Mouse (Mus musculus) midbrain, embryonic 15.5 days (tissue): ENCODE measurements around the gene Ldhd. TPM values are rescaled to one million over a fixed set of nuclear protein-coding genes. Genes with fewer than 3 reads are reported as not detected.

Experiments
- ATAC-seq: fragments of 200-750 bp; cut with Nextera tagmentation; replicated peaks from 2 replicates; pipeline ENCODE4 v1.8.0; 2017; ENCODE audit warnings: moderate TSS enrichment
- H3K27ac ChIP-seq: fragments of 300-500 bp; sonication (generic); 2 replicates; pipeline ENCODE4 v1.5.1; 2015; ENCODE audit warnings: mild to moderate bottlenecking, inconsistent platforms
- H3K27me3 ChIP-seq: fragments of 300-500 bp; sonication (generic); replicated peaks from 2 replicates; pipeline ENCODE4 v1.6.1; 2015; ENCODE audit warnings: inconsistent platforms
- H3K36me3 ChIP-seq: fragments of 300-500 bp; sonication (generic); replicated peaks from 2 replicates; pipeline ENCODE4 v1.6.1; 2015; ENCODE audit warnings: inconsistent platforms
- H3K4me1 ChIP-seq: fragments of 300-500 bp; sonication (generic); 2 replicates; pipeline ENCODE4 v1.6.1; 2015; ENCODE audit warnings: inconsistent platforms
- H3K4me2 ChIP-seq: fragments of 300-500 bp; sonication (generic); 2 replicates; pipeline ENCODE4 v1.6.1; 2015; ENCODE audit warnings: inconsistent platforms, mild to moderate bottlenecking, moderate library complexity
- H3K4me3 ChIP-seq: fragments of 300-500 bp; sonication (generic); 2 replicates; pipeline ENCODE4 v1.5.1; 2015; ENCODE audit warnings: mild to moderate bottlenecking, inconsistent platforms
- H3K9ac ChIP-seq: fragments of 300-500 bp; sonication (generic); 2 replicates; pipeline ENCODE4 v1.6.1; 2015; ENCODE audit warnings: mild to moderate bottlenecking, inconsistent platforms
- H3K9me3 ChIP-seq: fragments of 300-500 bp; sonication (generic); 2 replicates; pipeline ENCODE4 v1.6.1; 2016; ENCODE audit warnings: inconsistent platforms
- WGBS: fragments of 180-500 bp; shearing (Covaris S2); methylation state at CpG from one replicate; pipeline ENCODE4 v1.1.7; 2015; ENCODE audit warnings: mixed read lengths; 5-methylcytosine and 5-hydroxymethylcytosine counted together
- polyA plus RNA-seq: library from polyadenylated mRNA; unstranded; fragments of >200 nt; fragmentation: Nextera tagmentation; extraction: Ambion mirVana; gene quantifications from 2 replicates; pipeline ENCODE4 v1.2.1, GENCODE M21; 2015

Ldhd gene
- polyA plus RNA-seq, 1 experiment from 2014 or later = 0.71 TPM

DNA sequence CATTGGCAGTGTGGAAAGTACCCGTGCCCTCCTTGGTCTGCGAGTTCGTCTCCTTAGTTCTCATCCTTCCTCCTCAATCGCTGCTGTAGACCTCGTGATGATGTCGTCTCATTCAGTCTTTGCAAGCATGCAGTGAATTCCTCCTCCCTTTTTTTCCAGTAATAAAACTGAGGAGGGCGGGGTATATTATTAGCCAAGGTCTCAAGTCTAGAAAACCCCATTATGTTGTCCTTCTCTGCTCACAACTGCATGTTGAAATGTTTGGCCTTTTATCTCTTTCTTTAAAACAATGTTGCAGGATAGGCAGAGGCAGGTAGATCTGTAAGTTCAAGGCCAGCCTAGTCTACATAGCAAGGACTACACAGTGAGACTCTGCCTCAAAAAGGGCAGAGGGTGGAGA, 22.8 kb downstream of the Ldhd start:
- Histone ChIP-seq H3K4me2 (no peak overlapping the region), H3K9ac (no peak overlapping the region), H3K4me3 (no peak overlapping the region), H3K36me3 (0 out of 2 replicates have a peak, but pooled peaks cover 4% of the 10 kb centered on the region), H3K27ac (no peak overlapping the region), H3K27me3 (no peaks in the 10 kb centered on the region), H3K9me3 (no peaks in the 10 kb centered on the region), H3K4me1 (peaks cover 2% of the 10 kb centered on the region; the same call in 1 of the 2 replicates)
- 96% methylated on average over 7 of the region's 7 CpGs for WGBS
- ATAC-seq = no peak

DNA sequence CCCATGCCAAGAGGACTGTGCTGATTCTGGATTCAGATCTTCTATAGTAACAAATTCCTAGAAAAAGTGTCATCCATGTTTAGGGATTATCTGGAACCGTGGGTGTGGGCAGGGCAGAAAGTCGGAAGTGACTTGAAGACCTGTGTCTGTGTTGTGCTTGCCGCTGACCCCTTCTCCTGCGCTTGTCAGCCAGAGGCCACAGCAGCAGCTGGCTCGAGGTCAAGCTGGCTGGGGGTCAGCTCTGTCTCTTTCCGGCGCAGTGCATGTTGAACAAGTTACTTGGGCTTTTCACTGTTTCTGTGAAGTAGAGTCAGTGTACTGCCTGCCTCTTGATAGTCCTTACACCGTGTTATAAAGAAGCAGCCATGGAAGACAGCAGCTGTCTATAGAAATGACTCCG, 23.2 kb downstream of the Ldhd start:
- WGBS = 86% methylated on average over 9 of the region's 9 CpGs

DNA sequence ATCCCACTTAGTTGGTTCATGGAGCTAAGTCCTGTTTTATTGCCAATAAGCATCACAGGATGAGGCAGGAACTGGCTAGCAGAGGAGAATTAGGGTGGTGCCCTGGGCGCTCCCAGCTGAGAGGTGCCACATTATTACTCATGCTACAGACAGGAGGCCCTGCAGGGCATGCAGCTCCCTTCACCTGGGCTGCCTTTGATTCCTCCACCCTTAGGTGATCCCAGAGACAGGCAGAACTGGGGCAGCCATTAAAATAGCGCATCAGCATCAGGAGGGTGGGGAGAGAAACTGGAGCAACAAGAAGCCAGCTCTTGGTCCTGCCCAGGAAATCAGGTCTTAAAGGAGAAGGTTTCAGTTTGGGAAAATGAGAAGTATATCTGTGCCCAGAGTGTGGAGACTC, 25.2 kb downstream of the Ldhd start:
- peaks cover 10% of the 10 kb centered on the region; the same call in 1 of the 2 replicates for H3K4me1 ChIP-seq
- no peaks in the 10 kb centered on the region for H3K9me3 ChIP-seq
- H3K9ac ChIP-seq = no peak overlapping the region
- no peak overlapping the region for H3K4me3 ChIP-seq
- H3K27ac ChIP-seq = no peak overlapping the region
- 88% methylated on average over 2 of the region's 2 CpGs for WGBS
- no peak overlapping the region for H3K4me2 ChIP-seq
- ATAC-seq = no peak
- no peaks in the 10 kb centered on the region for H3K27me3 ChIP-seq
- H3K36me3 ChIP-seq = no peaks in the 10 kb centered on the region

More for the DNA sequence above, 23.2 kb downstream of the Ldhd start:
- H3K36me3 ChIP-seq = no peaks in the 10 kb centered on the region
- no peak for ATAC-seq
- H3K27me3 ChIP-seq = no peaks in the 10 kb centered on the region
- no peak overlapping the region for H3K9ac ChIP-seq
- no peak overlapping the region for H3K4me3 ChIP-seq
- no peak overlapping the region for H3K27ac ChIP-seq
- peaks cover 6% of the 10 kb centered on the region; the same call in 1 of the 2 replicates for H3K4me1 ChIP-seq
- no peaks in the 10 kb centered on the region for H3K9me3 ChIP-seq
- H3K4me2 ChIP-seq = no peak overlapping the region

DNA sequence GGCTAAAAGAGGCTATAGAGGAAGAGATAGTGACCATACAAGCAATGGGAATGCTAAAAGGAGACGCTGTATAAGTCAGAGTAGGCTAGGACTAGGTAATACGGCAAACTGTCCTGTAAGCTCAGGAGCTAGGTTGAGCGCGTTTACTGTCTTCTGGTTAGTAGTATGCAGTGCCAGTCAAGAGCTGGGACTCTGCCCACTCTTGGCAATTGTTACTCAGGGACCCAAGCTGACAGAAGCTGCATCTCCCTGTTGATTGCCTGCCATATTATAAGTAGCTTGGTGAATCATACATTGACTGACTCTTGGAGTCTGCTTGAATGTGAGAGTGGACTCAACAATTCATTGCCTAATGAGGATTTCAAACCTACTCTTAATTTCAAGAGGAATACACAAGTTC, 28.1 kb downstream of the Ldhd start:
- WGBS = 95% methylated on average over 4 of the region's 4 CpGs

DNA sequence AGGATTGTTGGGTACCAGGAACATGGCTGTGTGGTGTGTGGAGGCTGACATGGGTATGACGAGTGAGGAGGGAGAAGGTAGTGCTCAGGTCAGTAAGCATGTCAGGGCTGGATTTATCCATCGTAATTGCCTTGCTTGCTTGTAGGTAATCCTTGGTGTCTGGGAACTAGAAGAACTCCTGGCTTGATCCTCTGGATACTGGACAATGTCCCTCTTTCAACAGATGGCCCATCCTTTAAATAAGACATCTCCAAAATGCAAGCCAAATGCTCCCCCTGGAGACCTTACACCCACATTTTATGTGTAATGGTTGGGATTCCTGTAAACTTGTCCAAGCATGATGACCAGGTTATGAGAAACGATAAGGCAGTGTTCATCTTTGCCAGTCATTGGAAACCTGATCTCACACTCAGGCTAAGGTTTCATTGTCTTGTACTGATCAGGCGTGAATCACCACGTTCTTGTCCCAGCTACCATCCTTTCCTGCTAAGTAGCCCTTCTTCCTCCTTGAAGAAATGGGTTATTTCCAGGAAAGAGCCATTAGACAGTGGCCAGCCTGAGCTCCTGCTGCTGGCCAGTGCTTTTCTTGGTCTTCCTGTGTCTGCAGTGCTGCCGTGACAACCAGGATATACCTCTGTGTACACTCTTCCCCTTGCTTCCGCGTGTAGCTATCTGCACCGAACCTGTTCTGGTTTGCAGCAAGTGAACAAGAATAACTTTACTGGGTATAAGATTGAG, 30.3 kb downstream of the Ldhd start:
- no peak for ATAC-seq
- 82% methylated on average over 9 of the region's 9 CpGs for WGBS

More for the DNA sequence above, 28.1 kb downstream of the Ldhd start:
- no peaks in the 10 kb centered on the region for H3K9me3 ChIP-seq
- no peak overlapping the region for H3K4me2 ChIP-seq
- no peak overlapping the region for H3K4me3 ChIP-seq
- peaks cover 14% of the 10 kb centered on the region; the same call in 1 of the 2 replicates for H3K4me1 ChIP-seq
- no peak overlapping the region for H3K9ac ChIP-seq
- no peak for ATAC-seq
- H3K27ac ChIP-seq = no peak overlapping the region
- H3K36me3 ChIP-seq = no peaks in the 10 kb centered on the region
- H3K27me3 ChIP-seq = no peaks in the 10 kb centered on the region

DNA sequence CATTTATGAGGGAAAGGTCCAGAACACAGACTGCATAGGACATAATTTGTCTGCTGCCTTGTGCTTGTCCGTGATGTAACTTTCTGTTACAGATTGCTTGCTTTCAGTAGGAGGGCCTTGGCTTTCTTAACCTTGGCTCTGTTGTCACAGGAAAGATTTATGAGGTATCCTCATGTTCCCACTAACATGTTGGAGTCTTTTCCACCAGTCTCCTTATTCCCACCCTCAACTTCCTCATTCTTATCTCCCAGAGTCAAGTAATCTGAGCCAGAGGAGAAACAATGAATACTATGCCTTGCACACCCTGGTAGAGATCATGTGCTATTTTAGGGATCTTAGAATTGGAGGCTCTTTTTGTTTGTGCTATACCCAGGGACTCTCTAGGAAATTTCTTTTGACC, 32.9 kb downstream of the Ldhd start:
- Histone ChIP-seq H3K9ac (no peak overlapping the region), H3K36me3 (no peaks in the 10 kb centered on the region), H3K27me3 (no peaks in the 10 kb centered on the region), H3K4me3 (no peak overlapping the region), H3K4me2 (no peak overlapping the region), H3K27ac (no peak overlapping the region), H3K9me3 (no peaks in the 10 kb centered on the region), H3K4me1 (peaks cover 51% of the 10 kb centered on the region)
- 72% methylated on average over 1 of the region's 1 CpGs for WGBS
- no peak for ATAC-seq

More for the DNA sequence above, 30.3 kb downstream of the Ldhd start:
- Histone ChIP-seq H3K27ac (no peak overlapping the region), H3K4me3 (no peak overlapping the region), H3K4me2 (no peak overlapping the region), H3K36me3 (no peaks in the 10 kb centered on the region), H3K9ac (no peak overlapping the region), H3K9me3 (no peaks in the 10 kb centered on the region), H3K4me1 (peaks cover 32% of the 10 kb centered on the region), H3K27me3 (no peaks in the 10 kb centered on the region)

DNA sequence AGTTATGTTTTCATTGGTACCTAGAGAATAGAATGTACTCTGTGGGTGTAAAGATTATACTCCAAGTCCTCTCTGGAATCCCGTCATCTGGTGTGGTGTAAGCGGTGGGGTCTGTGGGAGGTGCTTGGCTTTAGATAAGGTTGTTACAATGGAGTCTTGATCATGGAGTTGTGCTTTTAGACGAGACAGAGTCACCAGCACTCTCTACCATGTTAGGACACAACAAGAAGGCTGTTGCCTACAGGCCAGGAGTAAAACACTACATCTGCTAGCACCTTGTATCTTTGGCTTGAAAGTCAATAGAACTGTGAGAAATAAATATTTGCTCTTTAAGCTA, 33.7 kb downstream of the Ldhd start:
- no peak overlapping the region; the same call in 1 of the 2 replicates for H3K27ac ChIP-seq
- no peak overlapping the region for H3K9ac ChIP-seq
- no peak overlapping the region for H3K4me3 ChIP-seq
- no peak overlapping the region for H3K4me2 ChIP-seq
- no peak for ATAC-seq
- H3K9me3 ChIP-seq = no peaks in the 10 kb centered on the region
- 60% methylated on average over 3 of the region's 3 CpGs for WGBS
- no peaks in the 10 kb centered on the region for H3K27me3 ChIP-seq
- peaks cover 52% of the 10 kb centered on the region for H3K4me1 ChIP-seq
- no peaks in the 10 kb centered on the region for H3K36me3 ChIP-seq

DNA sequence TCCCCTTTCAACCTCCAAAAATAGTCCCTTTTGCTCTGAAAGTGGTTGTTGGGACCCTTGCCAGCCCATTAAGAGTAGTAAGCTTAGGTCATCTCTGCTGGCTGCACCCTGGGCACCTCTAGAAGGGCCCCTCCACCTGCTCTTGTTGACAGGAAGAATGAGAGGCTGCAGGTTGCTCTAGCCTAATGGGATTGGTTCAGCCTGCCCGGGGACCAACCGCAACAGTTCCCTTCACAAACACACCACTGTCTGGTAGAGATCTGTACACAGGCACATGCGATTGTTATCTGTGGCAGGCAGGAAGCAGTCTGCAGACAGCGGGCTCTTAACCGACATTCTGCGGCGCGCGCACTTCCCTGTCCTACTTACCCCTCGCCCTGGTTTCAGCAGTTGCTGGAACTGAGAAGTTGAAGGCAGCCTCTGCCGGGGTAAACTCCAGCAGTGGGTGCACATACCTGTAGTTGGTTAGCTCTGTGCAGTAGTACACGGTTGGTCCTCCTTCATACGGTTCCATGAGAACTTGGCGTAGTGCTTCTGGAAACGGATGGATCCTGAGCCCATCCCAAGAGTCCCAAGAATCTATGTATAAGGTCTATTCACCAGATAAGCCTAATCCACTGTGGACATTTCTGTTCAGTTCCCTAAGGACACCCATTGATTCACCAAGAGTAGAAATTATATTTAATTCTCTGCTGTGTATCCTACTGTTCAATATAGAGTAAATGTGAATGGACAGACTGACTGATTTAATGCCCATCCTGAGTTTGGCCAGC, 34.3 kb downstream of the Ldhd start:
- 83% methylated on average over 15 of the region's 15 CpGs for WGBS
- Histone ChIP-seq H3K4me2 (no peak overlapping the region), H3K36me3 (no peaks in the 10 kb centered on the region), H3K9me3 (no peaks in the 10 kb centered on the region), H3K9ac (no peak overlapping the region), H3K4me3 (no peak overlapping the region), H3K4me1 (peaks cover 52% of the 10 kb centered on the region), H3K27ac (no peak overlapping the region), H3K27me3 (no peaks in the 10 kb centered on the region)
- no peak for ATAC-seq

DNA sequence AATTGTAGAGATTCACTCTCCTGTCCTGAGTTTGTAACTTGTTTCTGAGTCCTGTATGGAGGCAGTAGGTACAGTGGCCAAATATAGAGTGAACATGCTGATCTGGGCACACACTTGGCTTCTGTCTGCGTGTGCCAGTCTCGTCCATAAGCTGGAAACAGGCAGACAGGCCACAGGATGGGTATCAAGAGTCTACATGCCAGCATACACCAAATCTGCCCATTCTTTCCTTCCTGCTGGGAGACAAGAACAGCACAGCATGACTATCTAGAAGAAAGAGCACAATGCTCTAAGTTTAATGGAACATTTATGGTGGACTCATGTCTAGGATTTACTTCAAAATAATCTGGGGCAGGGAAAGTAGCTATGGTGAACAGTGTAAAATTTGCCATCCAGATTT, 35.2 kb downstream of the Ldhd start:
- H3K27ac ChIP-seq = no peak overlapping the region
- WGBS = 88% methylated on average over 2 of the region's 2 CpGs

DNA sequence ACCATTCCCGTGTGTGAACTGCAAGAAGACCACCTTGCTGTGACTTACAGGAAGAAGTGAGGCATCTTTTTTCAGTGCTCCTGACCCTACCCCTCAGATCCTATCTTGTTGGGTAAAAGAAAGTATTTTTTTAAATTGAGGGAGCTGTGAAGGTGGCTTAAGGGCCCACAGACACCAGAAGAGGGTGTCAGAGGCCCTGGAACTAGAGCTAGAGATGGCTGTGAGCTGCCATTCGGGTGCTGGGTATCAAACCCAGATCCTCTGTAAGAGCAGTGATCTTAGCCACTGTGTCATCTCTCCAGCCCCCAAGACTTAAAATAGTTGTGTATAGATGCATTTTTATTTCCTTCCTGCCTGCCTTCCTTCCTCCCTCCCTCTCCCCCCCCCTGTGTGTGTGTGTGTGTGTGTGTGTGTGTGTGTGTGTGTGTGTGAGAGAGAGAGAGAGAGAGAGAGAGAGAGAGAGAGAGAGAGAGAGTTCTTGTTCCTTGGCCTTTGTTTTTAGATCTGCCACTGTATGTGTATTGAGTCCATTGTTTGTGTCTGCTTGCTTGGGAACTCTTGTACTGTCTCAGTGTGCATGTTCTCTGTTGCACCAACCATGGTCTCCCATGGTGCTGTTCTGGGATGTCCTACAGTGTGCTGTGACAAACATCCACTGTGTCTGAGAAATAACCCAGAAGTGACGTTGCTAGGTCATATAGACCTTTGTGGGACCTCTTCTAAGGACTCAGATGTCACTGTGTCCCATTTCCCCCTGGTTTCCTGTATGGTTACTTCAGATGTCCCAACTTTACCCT, 35.9 kb downstream of the Ldhd start:
- Histone ChIP-seq H3K9me3 (no peaks in the 10 kb centered on the region), H3K9ac (no peak overlapping the region), H3K27ac (no peak overlapping the region), H3K4me2 (no peak overlapping the region), H3K27me3 (no peaks in the 10 kb centered on the region), H3K4me1 (peaks cover 52% of the 10 kb centered on the region), H3K4me3 (no peak overlapping the region), H3K36me3 (no peaks in the 10 kb centered on the region)
- no peak for ATAC-seq
- 72% methylated on average over 3 of the region's 3 CpGs for WGBS

More for the DNA sequence above, 35.2 kb downstream of the Ldhd start:
- no peak overlapping the region for H3K4me2 ChIP-seq
- no peaks in the 10 kb centered on the region for H3K27me3 ChIP-seq
- H3K9ac ChIP-seq = no peak overlapping the region
- no peaks in the 10 kb centered on the region for H3K9me3 ChIP-seq
- H3K4me3 ChIP-seq = no peak overlapping the region
- no peak for ATAC-seq
- H3K4me1 ChIP-seq = peaks cover 52% of the 10 kb centered on the region
- H3K36me3 ChIP-seq = no peaks in the 10 kb centered on the region

DNA sequence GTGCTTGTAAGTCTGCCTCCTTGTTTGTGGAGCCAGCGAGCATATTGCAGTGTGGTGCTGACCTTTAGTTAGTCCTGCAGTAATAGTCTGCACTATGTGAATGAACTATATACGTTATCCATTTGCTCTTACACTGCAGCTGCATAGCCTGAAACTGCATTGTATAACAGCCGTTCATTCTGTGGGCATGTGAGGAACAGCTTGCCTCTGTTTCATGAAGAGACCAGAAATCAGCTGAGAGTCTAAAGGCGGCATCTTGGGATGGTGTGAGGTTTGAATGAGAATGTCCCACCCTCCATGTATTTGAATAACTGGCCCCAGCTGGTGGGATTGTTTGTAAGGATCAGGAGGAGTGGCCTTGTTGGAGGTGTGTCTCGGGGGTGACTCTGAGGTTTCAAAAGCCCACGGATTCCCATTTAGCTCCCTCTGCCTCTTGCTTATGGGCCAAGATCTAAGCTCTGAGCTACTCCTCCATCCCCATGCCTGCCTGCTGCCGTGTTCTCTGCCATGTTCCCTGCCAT, 37.7 kb downstream of the Ldhd start:
- ATAC-seq = no peak
- Histone ChIP-seq H3K4me1 (peaks cover 49% of the 10 kb centered on the region), H3K4me2 (no peak overlapping the region), H3K36me3 (no peaks in the 10 kb centered on the region), H3K9me3 (no peaks in the 10 kb centered on the region), H3K27me3 (no peaks in the 10 kb centered on the region), H3K27ac (no peak overlapping the region), H3K4me3 (no peak overlapping the region), H3K9ac (no peak overlapping the region)
- 63% methylated on average over 7 of the region's 7 CpGs for WGBS

DNA sequence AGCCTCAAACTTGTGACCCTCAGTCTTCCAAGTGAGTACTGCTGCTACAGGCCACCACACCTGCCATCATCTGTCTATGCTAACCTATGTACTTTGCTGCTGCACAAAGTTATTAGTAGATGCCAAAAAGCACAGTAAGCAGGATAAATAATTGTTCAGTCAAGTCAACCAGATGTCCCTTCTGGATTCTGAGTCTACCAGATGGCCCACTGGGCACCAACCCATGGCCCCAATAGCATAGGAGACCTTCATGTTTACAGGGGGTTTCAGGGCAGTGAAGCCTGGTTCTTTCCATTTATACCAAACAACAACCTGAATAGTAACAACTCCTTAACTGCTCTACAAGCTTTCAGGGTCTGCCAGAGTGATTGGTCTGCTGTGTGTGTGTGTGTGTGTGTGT, 39.0 kb downstream of the Ldhd start:
- no peaks in the 10 kb centered on the region for H3K27me3 ChIP-seq
- H3K4me1 ChIP-seq = peaks cover 39% of the 10 kb centered on the region
- H3K27ac ChIP-seq = no peak overlapping the region
- H3K4me2 ChIP-seq = no peak overlapping the region
- no peak overlapping the region for H3K9ac ChIP-seq
- no peak overlapping the region for H3K4me3 ChIP-seq
- no peaks in the 10 kb centered on the region for H3K36me3 ChIP-seq
- ATAC-seq = no peak
- H3K9me3 ChIP-seq = no peaks in the 10 kb centered on the region
